Mouse (Mus musculus) heart, postnatal 0 days (tissue): ENCODE measurements around the gene Gmnc.

ENCODE experiments used
- CTCF ChIP-seq: IDR thresholded peaks from 2 replicates; pipeline ENCODE4 v1.5.1; 2016; ENCODE audit warnings: antibody characterized with exemption, control low read depth, low read depth
- EP300 ChIP-seq: IDR thresholded peaks from 2 replicates; pipeline ENCODE4 v1.6.1; 2016; ENCODE audit warnings: antibody characterized with exemption, low read depth

DNA sequence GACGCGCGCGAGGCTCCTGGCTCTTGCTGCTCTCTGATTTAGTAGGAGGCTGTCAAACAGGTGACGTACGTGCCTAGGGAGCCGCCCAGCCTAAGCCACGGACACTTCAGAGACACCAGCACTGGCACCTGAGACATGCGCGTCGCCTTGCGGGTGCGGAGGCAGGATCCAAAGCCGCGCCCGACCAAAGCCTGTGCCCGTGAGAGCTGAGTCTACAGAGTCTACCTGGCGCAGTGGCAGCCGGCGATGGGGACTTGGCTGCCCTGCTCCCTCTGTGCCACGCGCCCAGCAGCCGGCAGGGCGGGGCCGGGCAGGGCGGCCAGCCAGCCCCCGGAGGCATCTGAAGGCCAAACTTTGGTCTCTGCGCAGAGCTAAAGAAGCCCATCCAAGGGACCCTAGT is 23.5 kb downstream of the Gmnc start:
- TF ChIP-seq CTCF (no peak), EP300 (no peak)
